Mouse (Mus musculus): Measurements from ENCODE around the gene Egf.

GRCm38 (mm10) chr3:129639701-129640100 lies 115.4 kb downstream of the Egf start:
- TF ChIP-seq CTCF (IDR thresholded peaks at IDR 0.05; ENCODE audit: low read depth), result no peak
- TF ChIP-seq EP300 (IDR thresholded peaks at IDR 0.05; ENCODE audit: low read depth), result no peak

Measured in liver, postnatal 0 days (tissue).